Mouse (Mus musculus): ENCODE data around the gene Mecom.

Mecom gene

GRCm38 (mm10) chr3:30083842-30084241, 464.0 kb downstream of the Mecom start:
- DNase-seq, result no peak

DNA sequence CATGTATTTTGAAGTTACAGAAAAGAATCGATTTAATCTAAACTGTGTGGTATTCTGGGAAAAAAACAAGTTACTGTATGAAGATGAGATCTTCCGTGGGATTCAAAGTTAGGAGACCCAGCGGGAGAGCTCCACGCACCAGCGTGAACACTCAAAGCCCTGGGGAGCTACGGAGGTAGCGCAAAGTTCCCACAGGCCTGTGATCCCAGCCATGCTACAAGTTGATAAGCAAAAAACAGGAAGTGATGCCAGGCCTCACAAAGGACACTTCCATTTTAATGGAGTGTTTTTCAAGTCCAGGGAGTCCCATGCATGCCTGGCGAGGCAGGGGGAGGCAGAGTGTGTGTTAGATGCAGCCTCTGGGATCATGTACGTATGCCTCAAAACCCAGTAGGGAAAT, 464.5 kb downstream of the Mecom start:
- no peak for DNase-seq

DNA sequence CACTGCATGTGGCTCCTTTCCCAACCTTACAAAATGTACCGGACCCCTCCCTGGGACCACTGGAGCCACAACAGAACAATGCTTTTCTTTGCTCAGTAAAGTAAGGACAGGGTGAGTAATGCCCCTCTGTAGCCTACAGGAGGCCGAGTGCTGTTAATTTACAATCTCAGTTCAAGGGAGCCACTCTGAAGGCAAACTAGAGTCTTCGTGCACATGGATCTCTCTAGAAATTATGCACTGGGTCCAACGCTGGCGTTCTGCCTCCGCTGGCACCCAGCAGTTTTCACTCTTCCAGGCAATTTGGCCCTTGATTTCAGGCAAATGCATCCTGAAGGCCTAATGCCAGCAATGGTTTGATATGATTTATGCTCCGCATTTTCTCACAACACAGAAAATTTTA, 467.0 kb downstream of the Mecom start:
- no peak for DNase-seq

- DNase-seq, result no peak
Measured at GRCm38 (mm10) chr3:30076522-30076921, 471.3 kb downstream of the Mecom start.

DNA sequence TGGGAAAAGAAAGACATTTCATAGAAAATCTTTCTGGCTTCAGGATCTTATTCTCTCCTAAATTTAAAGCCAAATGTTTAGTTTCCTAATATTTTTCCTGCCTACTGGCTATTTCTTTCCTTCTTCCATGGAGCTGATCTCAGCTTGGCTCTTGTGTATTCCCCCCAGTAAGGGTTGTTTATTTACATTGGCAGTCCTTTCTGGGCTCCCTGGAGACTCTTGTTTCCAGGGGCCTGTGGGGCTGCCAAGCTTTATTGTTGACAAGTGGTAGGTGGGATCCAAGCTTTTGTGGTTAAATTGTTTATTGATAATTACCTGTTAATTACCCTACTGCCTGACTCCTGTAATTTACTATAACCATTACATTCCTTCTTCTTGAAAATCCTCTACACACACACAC, 476.5 kb downstream of the Mecom start:
- DNase-seq, result no peak

DNA sequence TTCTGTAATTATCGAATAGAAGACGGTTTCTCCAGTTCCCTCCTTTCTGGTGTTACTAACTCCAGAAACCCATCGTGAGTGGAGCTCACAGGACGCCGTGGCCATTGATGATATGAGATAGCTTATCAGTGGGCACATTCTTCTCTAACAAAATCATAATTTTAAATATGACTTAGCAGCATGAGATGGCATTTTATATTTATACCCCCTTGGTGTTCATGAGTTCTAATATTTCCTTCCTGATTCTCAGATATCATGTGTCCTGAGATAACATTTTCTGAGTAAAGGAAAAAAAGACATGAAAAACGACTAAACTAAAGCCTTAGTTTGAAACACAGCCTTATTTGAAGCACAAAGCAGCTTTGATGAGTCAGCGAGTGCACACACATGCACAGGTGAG, 481.3 kb downstream of the Mecom start:
- DNase-seq, result no peak

GRCm38 (mm10) chr3:30060058-30060457, 487.8 kb downstream of the Mecom start:
- DNase-seq, result no peak

- no peak for DNase-seq
Measured at GRCm38 (mm10) chr3:30059615-30060014, 488.2 kb downstream of the Mecom start.

- no peak for DNase-seq
Measured at GRCm38 (mm10) chr3:30051287-30051686, 496.5 kb downstream of the Mecom start.

- DNase-seq, result no peak
Measured at GRCm38 (mm10) chr3:30050795-30051194, 497.0 kb downstream of the Mecom start.

DNA sequence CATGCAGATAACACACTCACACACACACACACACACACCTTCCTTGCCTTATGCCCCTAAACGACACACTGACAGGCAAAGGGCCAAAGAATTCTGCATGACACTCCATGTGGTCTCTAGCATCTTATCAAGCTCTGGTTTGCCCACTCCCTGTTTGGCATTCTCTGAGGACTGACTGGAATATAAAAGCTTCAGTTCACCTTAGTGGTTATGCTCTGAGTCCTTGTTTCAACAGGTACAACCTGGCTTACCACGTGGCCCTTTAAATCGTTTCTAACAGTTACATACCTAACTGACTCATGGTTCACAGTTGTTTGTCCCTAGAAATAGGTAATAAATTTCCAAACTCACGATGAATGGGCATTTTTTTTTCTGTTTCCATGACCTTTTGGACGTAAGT, 499.0 kb downstream of the Mecom start:
- DNase-seq, result no peak

DNA sequence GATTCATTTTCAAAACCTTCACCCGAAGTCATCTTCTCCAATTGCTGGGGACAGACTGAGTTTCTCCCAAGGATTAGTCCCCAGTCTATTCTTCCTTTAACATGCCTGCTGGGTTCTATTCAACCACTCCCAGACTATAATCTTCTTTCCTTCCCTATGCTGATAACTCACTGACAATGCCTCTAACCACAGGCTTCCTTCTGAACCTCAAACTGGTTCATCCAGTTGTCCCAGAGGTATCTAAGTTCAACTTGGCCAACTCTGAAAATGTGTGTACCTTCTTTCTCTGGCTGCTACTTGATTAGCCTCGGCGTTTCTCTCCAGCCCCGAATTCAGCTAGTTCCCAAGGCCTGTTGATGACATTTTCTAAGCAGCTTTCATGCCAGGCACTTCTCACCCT, 499.7 kb downstream of the Mecom start:
- DNase-seq, result no peak

GRCm38 (mm10) chr3:30043525-30043924, 504.3 kb downstream of the Mecom start:
- no peak for DNase-seq

GRCm38 (mm10) chr3:30038545-30038944, 509.3 kb downstream of the Mecom start:
- no peak for DNase-seq

GRCm38 (mm10) chr3:30019961-30020360, 527.8 kb downstream of the Mecom start:
- no peak for DNase-seq

DNA sequence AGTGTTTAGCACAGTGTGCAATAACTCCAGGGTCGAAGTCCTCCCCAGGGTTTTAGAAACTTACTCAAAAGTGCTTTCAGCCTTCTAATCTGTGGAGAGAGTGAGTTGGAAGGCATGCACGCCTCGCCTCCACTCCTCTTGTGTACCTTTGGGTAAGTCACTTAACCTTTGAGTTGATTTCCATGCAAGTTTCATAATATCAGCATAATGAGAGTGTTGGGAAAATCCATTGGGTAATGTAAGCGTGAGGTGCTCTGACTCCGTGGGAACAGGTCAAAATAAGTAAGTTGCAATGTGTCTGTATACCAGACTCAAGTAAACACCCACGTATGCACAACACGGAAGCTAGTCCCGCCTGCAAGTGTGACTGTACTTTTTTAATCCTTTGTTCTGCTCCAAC, 528.4 kb downstream of the Mecom start:
- no peak for DNase-seq

- DNase-seq, result no peak
Measured at GRCm38 (mm10) chr3:30018202-30018601, 529.6 kb downstream of the Mecom start.

GRCm38 (mm10) chr3:30016766-30017165, 531.0 kb downstream of the Mecom start:
- DNase-seq, result no peak

DNA sequence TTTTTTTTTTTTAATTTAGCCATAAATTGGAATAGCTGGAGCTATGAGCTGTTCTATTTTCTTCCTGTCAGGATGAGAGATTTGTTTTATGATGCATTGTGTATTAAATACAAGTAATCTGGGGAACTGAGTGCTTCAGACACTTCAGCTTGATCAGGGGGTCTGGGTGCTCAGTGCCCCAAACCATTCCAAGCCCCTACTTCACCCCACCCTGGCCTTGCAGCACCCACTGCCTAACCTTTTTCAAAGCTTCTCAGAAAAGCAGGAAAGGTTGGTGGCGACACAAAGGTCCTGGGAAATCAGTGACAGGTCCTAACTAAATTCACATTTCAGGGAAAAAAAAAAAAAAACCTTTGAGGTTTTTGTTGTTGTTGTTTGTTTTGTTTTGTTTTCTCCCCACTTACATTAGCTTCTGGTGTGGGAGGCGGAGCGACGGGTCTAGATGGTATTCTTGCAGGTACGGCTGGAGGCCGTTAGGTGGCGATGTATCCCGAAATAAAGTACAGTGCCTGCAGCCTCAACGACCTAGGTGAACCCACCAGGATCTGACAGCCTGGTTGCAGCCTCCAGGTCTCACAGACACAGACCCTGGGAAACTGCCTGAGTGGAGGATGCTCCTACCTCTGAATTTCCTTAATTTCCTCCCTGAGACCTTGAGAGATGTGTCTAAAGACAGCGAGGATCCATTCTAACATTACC, 532.7 kb downstream of the Mecom start:
- peak; percentile 14 to 16 for DNase-seq

DNA sequence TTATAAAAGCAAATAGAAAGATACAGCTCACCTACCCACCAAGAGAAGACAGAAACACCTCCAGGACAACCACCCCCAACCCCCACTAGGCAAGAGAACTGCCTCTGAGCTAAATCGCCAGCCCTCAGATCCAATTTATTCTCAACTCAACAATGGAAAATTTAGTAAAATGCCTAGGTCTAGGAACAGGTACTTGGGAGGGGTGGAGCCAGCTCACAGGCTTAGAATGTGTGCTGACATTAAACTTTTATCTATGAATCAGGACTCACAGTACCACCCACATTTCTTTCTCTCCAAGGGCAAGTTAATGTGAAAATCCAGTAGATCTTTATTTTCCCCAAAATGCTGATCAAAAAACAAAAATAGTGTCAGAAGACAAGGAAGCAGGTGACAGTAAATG, 533.5 kb downstream of the Mecom start:
- DNase-seq, result no peak

- DNase-seq, result no peak
Measured at GRCm38 (mm10) chr3:30013416-30013815, 534.4 kb downstream of the Mecom start.

GRCm38 (mm10) chr3:30012666-30013365, 535.0 kb downstream of the Mecom start:
- no peak for DNase-seq

DNA sequence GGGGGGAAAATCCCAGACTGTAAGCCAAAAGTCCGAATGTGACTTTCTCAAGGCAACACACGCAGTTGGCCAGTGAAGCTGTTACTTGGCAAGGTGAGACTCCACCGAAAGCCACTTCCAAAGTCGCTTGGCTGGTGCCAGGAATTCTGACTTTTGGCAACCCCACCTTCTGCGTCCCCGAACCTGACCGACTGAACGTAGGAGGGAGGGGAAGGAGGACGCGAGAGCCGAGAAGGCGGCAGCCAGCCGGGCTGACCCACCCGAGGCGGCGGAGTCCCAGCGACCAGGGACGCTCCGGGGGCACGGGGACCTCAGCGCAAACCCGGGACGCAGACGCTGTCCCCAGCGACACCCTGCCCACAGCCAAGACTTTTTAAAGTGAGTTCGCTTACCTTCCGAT, 535.7 kb downstream of the Mecom start:
- DNase-seq, result no peak

- no peak for DNase-seq
Measured at GRCm38 (mm10) chr3:30011712-30012111, 536.1 kb downstream of the Mecom start.

GRCm38 (mm10) chr3:30010889-30011288, 536.9 kb downstream of the Mecom start:
- DNase-seq, result no peak
